Mouse (Mus musculus) urinary bladder, adult 2 months (tissue): ENCODE measurements around the gene Grip1. TPM values are rescaled to one million over a fixed set of nuclear protein-coding genes. Genes with fewer than 3 reads are reported as not detected.

Experiments
- DNase-seq: peaks from one replicate; pipeline ENCODE4 v3.0.0; 2022; ENCODE audit warnings: low spot score
- polyA plus RNA-seq: library from polyadenylated mRNA; depleted of rRNA; stranded (reverse); fragments of >200 nt; gene quantifications from 2 replicates; pipeline ENCODE4 v1.2.3, GENCODE M21; 2012

Gene Grip1
- polyA plus RNA-seq, 1 experiment = 0.30 TPM

DNA sequence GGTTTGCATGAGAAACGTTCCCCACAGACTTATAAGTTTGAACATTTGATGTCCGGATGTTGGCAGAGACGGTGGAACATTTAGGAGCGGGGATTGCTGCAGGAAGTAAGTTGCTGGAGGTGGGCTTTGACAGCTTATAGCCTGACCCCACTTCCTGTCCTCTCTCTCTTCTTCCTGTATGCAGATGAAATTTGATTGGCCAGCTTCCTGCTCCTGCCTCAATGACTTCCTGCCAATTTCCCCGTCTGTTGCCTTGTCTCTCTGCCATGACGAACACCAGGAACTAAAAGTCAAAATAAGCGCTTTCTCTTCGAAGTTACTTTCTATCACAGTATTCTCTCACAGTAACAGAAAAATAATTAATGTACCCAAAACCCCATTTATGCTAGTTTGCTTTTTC lies 289.1 kb downstream of the Grip1 start:
- no peak for DNase-seq

DNA sequence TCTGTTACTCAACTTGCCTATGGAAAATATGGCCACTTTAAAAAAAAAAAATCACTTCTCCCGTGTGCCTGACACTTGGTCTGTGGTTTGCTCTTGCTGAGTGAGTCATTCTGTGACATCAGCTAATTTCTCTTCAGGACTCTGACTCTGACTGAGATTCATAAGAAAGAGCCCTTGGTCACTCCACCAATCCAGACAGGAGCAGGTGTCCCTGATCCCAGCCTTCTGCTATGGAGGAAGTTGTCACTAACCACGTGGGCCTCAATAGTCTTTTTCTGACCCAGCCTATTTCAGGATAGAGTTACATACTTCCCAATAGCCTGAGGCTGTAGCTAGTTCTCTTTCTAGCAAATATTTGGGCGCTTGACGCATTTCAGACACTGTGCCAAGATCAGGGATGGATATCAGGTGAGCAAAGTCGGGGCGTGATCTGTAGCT lies 298.8 kb downstream of the Grip1 start:
- no peak for DNase-seq

DNA sequence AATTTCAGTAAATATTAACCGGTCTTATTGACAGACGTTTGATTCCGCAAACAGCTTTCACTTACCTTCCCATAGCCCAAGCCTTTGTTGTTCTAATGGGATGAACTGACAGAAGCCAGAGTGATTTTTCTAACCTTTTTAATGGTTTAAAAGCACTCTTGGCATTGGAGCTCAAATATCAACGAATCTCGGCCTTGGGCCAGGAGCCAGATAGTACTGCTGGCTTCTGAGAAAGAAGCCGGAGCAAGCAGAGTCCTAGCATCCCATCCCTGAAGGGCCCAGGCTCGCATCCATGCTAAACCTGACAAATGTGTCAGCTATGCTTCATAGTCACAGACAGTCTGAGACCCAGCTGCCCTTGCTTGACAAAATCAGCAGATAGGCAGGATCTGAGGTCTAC lies 302.6 kb downstream of the Grip1 start:
- no peak for DNase-seq

DNA sequence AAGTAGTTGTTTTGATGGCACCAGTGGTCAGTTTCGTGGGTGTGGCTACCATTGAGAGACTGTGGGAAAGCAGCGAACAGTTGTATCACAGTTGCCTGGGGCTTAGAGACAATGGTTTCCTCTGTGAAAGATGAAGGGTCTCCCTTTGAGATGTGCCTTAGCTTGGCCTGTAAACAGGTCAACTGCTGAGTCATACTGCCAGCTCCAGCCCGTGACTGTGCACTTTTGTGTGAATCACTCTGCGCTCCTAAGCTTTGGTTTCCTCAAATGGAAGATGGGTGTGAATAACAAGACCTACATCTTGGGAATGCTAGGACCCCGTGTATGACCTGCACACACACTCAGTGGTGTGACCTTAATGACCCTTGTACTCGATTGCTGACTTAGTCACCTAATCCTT lies 303.6 kb downstream of the Grip1 start:
- no peak for DNase-seq

DNA sequence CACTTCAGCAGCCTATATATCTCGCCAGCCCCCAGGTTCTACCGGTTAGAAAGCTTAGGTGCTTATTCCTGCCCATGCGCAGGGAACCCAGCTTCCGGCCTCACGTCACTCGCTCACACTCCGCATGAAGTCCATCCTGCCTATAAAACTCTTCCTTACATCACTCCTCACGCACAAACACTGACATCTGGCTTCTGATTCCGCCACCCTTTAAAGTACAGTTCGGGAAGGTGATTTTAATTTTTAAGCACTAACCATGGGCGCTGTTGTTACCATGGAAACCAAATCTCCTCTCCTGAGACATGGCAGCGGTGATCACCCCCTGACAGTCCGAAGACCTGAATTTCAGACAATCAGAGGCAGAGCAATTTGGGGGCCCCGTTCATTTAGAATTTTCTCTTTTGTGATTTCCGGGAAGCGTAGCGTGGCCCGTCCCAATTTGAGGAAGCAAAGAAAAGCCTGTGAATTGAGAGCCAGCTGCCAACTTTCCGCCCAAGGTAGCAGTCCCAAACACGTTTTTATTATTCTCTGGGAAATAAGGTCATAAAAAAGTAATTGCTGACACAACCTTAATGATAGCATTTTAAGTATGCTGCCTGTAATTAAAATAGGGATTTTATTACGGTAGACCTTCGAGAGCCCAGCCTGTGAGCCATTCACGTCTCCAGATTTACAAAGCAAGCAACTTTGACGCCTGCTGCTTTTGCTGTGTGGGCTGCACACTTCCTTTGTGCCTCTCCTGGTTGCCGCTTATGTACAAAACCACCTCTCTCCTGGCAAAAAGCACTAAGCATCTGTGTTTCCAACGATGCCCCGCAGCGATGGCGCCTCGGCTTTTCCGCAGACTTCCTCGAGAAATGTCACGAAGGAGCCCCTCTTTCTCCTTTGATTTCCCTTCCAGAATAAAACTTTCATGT lies 308.1 kb downstream of the Grip1 start:
- DNase-seq = no peak

DNA sequence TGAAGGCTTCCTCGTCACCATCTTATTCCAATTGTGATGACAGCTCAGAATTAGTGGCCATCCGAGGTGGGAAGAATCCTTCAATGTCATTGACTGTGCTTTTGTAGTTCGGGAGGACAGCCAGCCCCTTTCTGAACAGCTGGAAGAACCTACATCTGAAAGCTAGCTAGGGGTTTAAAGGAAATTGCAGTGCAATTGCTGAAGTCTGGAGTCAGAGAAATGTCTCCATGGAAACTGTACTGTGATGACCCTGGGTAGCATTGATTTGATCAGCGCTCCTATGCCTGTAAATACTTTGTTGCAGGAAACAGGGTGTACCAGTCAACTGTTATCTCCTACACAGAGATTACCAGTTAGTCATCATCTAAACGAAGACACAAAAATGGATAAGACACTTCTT lies 325.2 kb downstream of the Grip1 start:
- no peak for DNase-seq

DNA sequence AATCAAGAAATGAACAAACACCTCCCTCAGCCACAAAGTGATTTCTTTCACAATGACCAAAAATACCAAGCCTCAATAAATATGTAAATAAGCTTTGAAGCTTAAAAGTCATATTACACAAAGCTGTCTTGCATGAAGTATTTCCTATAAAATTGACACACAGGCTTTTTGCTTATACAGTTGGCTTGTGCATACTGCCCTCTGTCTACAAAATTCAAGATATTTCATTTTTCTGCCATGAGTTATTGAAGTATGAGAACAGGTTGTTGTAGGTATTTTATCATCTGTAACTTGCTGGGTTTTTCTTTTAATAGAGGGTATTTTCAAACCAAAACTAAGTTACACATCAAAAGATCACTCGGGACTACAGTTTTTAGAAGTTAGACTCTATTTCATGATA lies 326.0 kb downstream of the Grip1 start:
- no peak for DNase-seq

DNA sequence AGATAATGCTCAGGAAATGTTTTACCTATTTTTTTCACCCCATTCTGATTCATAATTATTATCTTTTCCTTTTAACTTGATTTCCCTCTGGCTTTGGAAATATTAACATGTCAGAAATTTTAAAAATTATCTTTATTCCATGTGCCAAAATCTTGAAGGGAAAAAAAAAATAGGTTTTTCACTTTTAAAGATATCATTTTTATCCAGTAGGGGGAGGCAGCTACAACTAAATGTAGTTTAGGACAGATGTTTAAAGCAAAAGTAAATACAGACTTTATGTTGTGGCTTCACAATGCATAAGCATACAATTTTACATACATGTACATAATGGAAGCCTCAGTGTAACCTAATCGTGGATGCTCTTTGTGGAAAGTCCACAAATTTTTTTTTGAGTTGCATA lies 336.9 kb downstream of the Grip1 start:
- no peak for DNase-seq

DNA sequence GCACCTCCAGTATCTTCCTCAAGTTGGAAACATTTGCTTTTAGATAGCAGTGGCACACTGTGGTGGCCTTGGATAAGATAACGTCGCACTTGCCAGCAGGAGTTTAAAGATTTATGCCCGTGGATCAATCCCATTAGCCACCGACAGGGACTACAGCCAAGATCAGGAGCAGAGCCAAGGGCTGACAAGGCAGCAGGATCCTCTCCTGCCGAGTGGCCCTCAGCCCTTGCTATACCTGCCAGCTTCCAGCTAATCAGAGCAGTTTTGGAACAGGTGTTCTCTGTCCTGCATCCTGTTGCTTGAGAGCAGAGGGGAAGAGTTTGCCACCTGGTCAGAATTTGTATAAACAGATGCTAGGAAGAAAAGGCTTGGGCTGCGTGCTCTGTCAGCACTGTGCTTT lies 348.8 kb downstream of the Grip1 start:
- no peak for DNase-seq

DNA sequence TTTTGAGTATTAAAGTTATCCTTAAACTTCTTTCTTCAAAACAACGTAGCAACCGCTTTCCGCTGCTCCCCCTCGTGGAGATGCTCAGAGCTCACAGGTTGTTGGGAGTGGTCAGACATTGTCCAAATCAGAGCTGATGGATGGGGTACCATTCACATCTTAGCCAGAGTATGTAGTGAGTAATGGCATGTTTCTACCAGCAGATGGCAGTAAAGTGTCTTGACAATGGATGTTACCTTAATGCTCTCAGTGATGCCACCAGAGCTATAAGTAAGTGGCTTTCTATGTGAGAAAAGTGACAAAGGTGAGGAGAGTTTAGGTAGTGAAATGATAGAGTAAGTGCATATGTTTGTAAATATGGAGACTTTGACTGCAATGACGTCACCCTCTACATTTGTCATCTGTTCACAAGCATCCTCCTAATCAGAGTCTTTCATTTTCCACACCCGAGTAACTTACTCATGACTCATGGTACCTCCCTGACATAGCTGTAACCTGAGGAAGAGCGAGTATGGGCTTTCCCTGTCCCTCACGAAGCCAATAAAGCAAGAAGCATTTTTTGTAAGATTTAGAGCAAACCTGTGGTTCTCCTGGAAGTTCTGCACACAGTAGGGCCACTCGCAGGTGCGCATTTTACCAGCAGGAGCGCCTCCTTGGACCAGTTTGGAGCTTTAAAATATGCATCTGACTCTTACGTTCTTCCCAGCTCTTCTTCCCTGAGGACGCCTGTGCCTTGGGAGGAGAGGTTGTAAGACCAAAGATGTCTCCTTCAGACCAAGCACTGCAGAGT lies 350.2 kb downstream of the Grip1 start:
- no peak for DNase-seq

DNA sequence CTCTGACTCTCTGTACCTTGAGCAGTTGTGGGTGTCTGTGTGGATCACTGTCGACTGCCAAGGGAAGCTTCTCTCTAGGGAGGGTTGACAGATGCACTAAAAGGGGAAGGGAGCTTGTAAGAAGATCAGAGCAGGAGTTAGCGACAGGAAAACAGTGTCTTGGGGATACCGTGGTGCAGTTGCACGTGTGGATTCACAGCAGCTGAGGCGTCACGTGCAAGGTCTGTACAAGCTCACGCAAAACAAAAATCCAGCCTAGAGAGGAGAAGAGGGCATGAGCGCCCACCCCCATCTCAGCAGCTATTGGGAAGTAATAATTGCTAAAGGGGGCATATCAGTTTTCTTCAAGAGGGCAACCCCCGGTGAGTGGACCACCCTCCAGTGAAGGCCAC lies 350.8 kb downstream of the Grip1 start:
- no peak for DNase-seq

DNA sequence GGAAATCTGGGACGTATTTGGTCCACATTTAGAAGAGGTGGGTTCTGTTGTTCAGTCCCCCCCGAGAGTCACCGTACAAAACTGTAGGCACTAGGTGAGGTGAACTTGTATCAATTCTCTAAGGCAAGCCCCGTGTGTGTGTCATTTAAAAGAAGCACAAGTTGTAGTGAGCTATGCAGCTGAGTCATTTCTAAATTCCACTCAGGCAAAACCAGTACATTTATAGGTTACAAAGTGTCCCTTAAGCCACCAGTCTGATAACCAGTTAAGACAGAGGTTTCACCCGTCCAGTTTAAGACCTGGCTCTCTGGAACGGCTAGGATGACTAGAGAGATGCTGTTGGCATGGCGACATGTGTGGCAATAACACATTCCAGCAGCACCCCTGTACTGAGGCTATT lies 351.5 kb downstream of the Grip1 start:
- DNase-seq = no peak

DNA sequence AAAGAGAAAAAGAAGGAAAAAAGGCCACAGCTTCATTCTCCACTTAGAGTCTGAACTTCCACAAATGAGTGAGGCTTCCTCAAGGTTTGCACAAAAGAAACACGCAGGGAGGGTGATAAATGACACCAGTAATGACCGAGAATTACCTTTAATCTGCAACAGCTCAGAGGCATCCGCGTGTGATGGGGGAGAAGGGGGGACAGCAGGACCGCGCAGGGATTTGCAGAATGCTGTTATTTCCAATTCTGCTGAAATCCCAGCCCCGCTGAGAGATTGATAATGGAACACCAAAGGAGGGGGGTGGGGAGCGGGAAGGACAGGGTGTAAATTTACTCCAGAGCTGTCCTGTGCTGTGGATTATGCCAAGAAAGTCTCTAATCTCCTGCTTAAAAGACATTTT lies 352.5 kb downstream of the Grip1 start:
- no peak for DNase-seq

DNA sequence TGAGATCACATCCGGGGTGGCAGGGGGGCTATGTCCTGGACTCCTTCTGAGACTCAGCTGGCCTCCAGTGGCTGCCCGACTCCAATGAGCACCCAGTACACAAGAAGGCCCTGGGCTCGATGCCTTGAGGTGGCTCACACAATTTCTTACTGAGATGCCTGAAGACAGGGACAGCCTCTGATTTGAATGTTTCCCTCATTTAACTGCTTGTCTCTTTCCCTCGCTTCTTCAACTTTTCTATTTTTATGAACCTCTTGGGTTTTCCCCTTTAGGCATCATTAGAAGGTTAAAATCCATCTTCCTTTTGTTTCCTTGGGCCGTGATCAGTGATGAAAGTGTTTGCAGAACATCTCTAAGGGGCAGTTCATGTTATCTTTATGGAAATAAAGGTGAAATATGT lies 354.8 kb downstream of the Grip1 start:
- DNase-seq = no peak

DNA sequence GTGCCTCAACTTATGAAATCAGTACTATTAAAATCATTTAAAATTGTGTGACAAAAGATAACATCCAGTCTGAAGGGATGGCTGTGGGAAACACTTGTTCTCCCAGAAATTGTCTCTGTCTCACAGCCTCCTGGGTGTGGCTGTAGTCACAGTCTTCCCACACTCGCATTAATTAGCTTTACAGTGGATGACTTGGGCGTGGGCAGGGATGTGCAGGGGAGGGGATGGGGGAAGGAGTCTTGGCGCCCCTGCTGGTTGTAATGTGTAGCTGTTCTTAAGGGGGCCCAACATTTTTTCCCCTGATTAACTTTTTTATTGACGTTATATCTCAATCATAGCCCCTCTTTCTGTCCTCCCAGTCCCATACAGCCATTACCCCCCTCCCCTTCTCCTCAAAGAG lies 360.5 kb downstream of the Grip1 start:
- no peak for DNase-seq

DNA sequence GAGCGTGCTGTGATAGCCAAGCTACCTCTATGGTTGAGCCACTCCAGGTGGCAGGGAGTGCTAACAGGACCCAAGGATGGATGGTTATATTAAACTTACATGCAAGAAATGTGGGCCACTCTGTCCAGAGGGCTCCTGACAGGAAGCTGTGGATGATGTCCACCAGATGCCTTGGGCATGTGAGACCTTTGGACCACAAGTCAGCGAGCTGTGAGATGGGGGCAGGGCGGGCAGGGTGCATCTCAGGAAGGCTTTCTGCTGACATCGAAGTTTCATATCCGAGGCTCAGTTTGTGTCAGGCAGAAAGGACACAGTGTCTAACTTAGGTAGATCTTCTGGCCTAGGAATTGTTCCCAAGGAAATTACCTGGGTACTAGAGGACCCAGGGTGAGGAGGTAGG lies 362.4 kb downstream of the Grip1 start:
- no peak for DNase-seq

DNA sequence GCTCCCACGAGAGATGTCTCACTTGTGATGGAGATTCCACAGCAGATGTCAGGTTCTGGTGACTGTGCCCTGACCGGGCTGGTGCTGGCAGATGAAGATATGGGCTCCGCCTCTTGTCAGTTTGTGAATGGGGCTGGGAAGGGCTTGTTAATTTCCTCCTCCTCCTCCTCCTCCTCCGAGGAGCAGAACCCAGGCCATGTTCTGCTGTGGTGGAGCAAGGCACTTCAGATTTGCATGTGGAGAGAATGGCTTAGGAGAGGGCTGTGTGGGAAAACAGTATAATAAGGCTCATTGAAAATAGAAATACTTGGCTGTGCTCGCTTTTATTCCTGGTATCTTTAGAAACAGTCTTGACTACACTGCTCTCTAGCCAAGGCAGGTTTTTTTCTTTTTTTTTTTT lies 364.8 kb downstream of the Grip1 start:
- no peak for DNase-seq

DNA sequence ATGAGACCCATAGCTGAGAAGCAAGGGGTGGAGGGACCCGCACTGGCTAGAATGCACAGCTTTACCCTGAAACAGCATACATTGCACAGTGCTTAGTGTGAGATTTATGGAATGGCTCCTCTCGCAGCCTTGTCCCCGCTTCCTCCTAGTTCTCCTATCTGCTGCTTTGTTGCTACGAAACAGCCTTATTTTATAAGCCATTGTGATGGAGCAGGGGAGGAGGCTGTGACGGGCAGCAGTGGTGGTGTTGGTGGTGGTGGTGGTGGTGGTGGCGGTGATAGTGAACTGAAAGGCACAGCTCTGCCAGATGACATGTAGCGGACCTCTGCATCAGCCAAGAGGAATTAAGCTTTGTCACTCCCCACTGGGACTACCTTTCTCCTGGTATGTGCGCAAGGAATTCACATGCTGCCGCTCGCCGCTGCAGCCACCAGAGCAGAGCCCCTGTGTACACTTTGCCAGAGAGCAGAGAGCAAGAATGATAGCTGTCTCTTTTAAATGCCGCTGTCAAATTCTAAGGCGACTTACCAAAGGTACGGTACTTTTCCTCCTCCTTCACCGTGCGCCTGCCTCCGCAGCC lies 365.6 kb downstream of the Grip1 start:
- no peak for DNase-seq

DNA sequence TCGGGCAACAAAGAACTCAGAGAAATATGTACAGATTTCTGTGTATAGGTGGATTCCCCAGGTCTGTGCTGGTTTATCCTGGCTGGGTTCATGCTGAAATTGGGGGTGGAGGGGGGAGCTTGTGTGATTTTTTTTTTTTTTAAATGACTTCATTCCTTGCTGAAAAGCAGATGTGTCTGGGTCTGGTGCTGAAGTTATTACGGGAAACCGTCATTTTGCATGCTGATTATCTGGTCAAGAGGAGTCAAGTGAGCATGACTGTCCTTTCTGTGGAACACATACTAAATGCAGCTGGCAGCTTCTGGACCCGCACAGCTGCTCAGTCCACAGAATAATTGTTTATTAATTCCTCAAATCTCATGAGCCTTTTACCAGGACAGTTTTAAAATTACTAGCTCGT lies 366.1 kb downstream of the Grip1 start:
- no peak for DNase-seq

DNA sequence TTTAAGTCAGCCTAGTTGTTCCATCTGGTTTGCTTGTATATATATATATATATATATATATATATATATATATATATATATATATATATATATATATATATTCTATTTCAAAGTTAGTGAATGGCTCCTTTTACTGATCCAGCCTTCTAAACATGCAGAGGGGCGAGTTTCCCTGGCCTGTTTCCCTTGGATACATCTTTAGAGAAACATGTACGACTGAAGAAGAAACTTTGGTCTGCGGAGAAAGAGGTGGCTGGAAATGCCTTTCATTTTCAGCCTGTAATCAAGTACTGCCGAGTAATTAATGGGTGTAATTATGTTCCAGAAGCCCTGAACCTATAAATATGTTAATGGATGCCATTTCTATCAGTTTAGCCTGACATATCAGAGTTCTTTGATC lies 366.8 kb downstream of the Grip1 start:
- DNase-seq = no peak

DNA sequence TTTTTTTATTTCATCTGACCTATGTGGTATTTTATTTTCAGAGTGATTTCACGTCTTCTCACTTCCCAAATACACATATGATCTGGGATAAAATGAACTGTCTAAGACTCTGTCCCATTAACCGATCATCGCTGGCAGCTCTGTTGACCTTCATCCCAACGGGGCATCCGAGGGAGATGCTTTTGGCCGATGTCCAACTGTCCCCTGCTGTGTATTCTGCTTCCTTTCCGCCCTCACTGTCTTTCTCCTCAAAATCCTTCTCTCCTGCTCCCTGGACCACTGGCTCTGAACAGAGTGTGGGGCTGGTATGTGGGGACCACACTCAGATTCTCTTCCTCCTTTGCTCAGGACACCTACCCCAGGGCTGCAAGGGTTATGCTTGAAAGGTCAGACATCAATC lies 370.1 kb downstream of the Grip1 start:
- DNase-seq = no peak

DNA sequence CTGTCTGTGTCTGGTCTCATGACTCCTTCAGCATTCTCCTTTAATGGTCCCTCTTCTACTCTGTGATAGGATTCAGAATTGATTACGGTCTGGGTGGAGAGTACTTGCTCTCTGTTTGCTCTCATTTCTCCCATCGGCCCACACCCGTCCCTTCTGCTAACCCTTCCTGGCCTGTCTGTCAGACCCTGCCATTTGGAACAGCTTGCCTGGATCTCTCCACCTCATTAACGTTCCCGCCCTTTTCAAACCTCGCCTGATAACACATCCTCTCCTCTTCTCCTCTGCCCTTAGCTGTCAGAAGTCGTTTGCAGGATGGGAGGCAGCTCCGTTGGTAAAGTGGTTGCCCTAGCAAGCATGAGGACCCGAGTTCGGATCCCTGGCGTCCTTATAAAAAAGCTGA lies 370.9 kb downstream of the Grip1 start:
- no peak for DNase-seq
